Mouse (Mus musculus) left cerebral cortex, postnatal 10 days (tissue): ENCODE data around the gene Med25. TPM values are rescaled to one million over a fixed set of nuclear protein-coding genes. Genes with fewer than 3 reads are reported as not detected.

ENCODE experiments used
- DNase-seq, 2 experiments: peaks; one replicate each; pipeline ENCODE4 v3.0.0; 2021 to 2022; ENCODE audit warnings: low spot score in 2 of 2, mixed read lengths in 1 of 2; ENCODE audit errors: extremely low spot score in 1 of 2
- intact Hi-C: fragments of 180-260 bp; cut with DNase I; formaldehyde crosslinking; loops from one replicate; pipeline ENCODE4 v1.15.1; 2025
- total RNA-seq, 2 experiments: library from RNA; stranded (reverse); gene quantifications; 2 replicates each; pipeline ENCODE4 v1.2.3; 2021

Med25 gene
- 100 to 1,000 TPM in 1 of 2 experiments, 10 to 100 TPM in 1; 98.0 to 110 TPM for total RNA-seq

- DNase-seq: peak; percentile 94 to 98
- intact Hi-C loops: no loop called here
Measured at GRCm38 (mm10) chr7:44892276-44892921, at the start of gene Med25. Med25 (minus strand) TSS chr7:44892712.

- DNase-seq: no peak
- intact Hi-C loops: no loop called here
Measured at GRCm38 (mm10) chr7:44938680-44939079, 46.2 kb upstream of the Med25 start.

- DNase-seq: peak; percentile 100
- intact Hi-C loops: loop anchor here (5.0 kb wide), 1 partner anchor 43 kb away; the partner anchor contains the start of gene Cpt1c
Measured at GRCm38 (mm10) chr7:44929204-44930151, 37.0 kb upstream of the Med25 start, which contains the start of gene Ap2a1. Ap2a1 (minus strand) TSS chr7:44929496.

- intact Hi-C loops: no loop called here
- DNase-seq: no peak
Measured at GRCm38 (mm10) chr7:44928570-44928969, 36.1 kb upstream of the Med25 start.

- DNase-seq: no peak
- intact Hi-C loops: no loop called here
Measured at GRCm38 (mm10) chr7:44925468-44925867, 33.0 kb upstream of the Med25 start.

GRCm38 (mm10) chr7:44922530-44922929 lies 30.0 kb upstream of the Med25 start:
- intact Hi-C loops: loop anchor here (5.0 kb wide), 1 partner anchor 35 kb away; no protein-coding TSS in a partner anchor
- no peak for DNase-seq

- intact Hi-C loops: no loop called here
- DNase-seq: no peak
Measured at GRCm38 (mm10) chr7:44919127-44919526, 26.6 kb upstream of the Med25 start.

- intact Hi-C loops: no loop called here
- DNase-seq: no peak
Measured at GRCm38 (mm10) chr7:44918219-44918618, 25.7 kb upstream of the Med25 start.

- no peak for DNase-seq
- intact Hi-C loops: no loop called here
Measured at GRCm38 (mm10) chr7:44916881-44917280, 24.4 kb upstream of the Med25 start.

- intact Hi-C loops: no loop called here
- peak in 1 of 2 experiments; percentile 74 for DNase-seq
Measured at GRCm38 (mm10) chr7:44916191-44916590, 23.7 kb upstream of the Med25 start.

- intact Hi-C loops: no loop called here
- no peak for DNase-seq
Measured at GRCm38 (mm10) chr7:44915314-44915713, 22.8 kb upstream of the Med25 start.

GRCm38 (mm10) chr7:44914396-44914795 lies 21.9 kb upstream of the Med25 start:
- DNase-seq: no peak
- intact Hi-C loops: no loop called here

- intact Hi-C loops: no loop called here
- no peak for DNase-seq
Measured at GRCm38 (mm10) chr7:44908706-44909476, 16.4 kb upstream of the Med25 start.

GRCm38 (mm10) chr7:44905430-44905829 lies 12.9 kb upstream of the Med25 start:
- DNase-seq: no peak

GRCm38 (mm10) chr7:44901230-44901722 lies 8.8 kb upstream of the Med25 start:
- DNase-seq: peak in 1 of 2 experiments; percentile 63
- intact Hi-C loops: no loop called here

More at GRCm38 (mm10) chr7:44905430-44905829, 12.9 kb upstream of the Med25 start:
- intact Hi-C loops: no loop called here

GRCm38 (mm10) chr7:44900632-44901031 lies 8.1 kb upstream of the Med25 start:
- intact Hi-C loops: no loop called here
- no peak for DNase-seq

- peak in 1 of 2 experiments; percentile 70 for DNase-seq
- intact Hi-C loops: no loop called here
Measured at GRCm38 (mm10) chr7:44898607-44899006, 6.1 kb upstream of the Med25 start.

GRCm38 (mm10) chr7:44896499-44896898 lies 4.0 kb upstream of the Med25 start:
- intact Hi-C loops: no loop called here
- DNase-seq: no peak
